Mouse (Mus musculus): ENCODE data around the gene Usp6nl. TPM values are rescaled to one million over a fixed set of nuclear protein-coding genes. Genes with fewer than 3 reads are reported as not detected.

Usp6nl gene
- polyA plus RNA-seq, 1 experiment from 2014 or later = 8.6 TPM

DNA sequence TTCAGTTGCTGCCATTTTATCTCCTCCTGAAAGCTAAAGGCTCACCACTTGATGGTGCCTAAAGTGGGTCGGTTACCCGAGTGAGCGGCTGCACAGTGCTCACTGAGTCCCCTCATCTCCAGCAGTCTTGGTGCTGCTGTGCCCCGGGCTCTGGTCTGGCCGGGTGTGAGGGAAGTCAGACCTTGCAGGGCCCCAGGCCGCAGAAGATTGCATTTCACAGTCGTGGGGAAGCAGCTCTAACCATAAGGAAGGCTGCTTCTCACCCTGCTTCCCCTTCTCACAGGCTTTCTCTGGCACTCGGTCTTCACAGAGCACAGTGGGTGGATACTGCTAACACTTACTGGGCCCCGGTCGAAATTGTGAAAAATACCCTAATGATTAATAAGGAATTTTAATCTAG is 119.8 kb downstream of the Usp6nl start:
- 89% methylated on average over 10 of the region's 10 CpGs for WGBS
- Histone ChIP-seq H3K9me3 (no peaks in the 10 kb centered on the region), H3K27me3 (no peaks in the 10 kb centered on the region), H3K4me3 (replicated peaks) (no peak overlapping the region), H3K36me3 (peaks cover 38% of the 10 kb centered on the region), H3K27ac (no peak overlapping the region), H3K4me2 (replicated peaks) (no peak overlapping the region), H3K9ac (replicated peaks) (no peak overlapping the region), H3K4me1 (replicated peaks) (peaks cover 8% of the 10 kb centered on the region)
- ATAC-seq = no peak

DNA sequence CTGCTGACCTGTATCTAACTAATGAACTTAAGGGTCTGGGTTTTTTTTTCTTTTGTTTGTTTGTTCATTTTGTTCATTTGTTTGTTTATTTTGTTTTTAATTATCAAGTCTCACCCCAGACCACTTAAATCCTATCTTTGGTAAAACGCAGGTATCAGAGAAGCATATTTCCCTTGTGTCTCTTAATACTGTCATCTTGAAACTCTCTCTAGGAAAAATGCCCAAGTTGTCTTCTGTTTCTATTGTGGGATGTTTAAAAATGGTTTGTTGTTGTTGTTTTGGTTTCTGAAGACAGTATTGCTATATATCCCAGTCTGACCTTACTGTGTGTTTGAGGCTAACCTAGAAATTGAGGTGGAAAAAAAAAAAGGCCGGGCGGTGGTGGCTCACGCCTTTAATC is 121.5 kb downstream of the Usp6nl start:
- no peaks in the 10 kb centered on the region for H3K9me3 ChIP-seq
- no peak overlapping the region for H3K4me2 ChIP-seq (replicated peaks)
- peaks cover 8% of the 10 kb centered on the region for H3K4me1 ChIP-seq (replicated peaks)
- H3K27me3 ChIP-seq = no peaks in the 10 kb centered on the region
- no peak for ATAC-seq
- no peak overlapping the region for H3K27ac ChIP-seq
- 96% methylated on average over 4 of the region's 4 CpGs for WGBS
- H3K4me3 ChIP-seq (replicated peaks) = no peak overlapping the region
- H3K9ac ChIP-seq (replicated peaks) = no peak overlapping the region
- H3K36me3 ChIP-seq = peaks cover 35% of the 10 kb centered on the region

DNA sequence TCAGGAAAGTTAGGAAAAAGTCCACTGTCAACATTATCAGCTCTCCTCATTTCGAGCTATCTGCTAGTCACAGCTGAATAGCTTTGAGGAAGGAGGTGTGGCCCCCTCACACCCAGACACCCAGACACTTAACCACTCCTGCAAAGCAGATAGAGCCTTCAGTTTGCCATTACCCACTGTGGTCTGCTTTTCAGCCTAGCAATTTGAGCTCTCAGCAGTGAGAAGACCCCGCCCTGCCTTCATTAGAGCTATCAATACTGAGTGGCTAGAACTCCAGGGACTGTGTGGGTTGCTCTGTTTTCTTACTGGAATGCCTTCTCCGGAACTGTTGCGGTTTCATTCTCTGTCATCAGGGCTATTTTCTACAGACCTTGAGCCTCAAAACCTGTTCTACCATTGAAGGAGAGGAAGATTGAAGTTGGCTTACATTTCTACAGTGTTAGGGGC is 122.3 kb downstream of the Usp6nl start:
- ATAC-seq = no peak
- Histone ChIP-seq H3K27me3 (no peaks in the 10 kb centered on the region), H3K27ac (no peak overlapping the region), H3K4me1 (replicated peaks) (peaks cover 9% of the 10 kb centered on the region), H3K4me3 (replicated peaks) (no peak overlapping the region), H3K9ac (replicated peaks) (no peak overlapping the region), H3K4me2 (replicated peaks) (no peak overlapping the region), H3K9me3 (no peaks in the 10 kb centered on the region), H3K36me3 (peaks cover 35% of the 10 kb centered on the region)
- 92% methylated on average over 4 of the region's 4 CpGs for WGBS

DNA sequence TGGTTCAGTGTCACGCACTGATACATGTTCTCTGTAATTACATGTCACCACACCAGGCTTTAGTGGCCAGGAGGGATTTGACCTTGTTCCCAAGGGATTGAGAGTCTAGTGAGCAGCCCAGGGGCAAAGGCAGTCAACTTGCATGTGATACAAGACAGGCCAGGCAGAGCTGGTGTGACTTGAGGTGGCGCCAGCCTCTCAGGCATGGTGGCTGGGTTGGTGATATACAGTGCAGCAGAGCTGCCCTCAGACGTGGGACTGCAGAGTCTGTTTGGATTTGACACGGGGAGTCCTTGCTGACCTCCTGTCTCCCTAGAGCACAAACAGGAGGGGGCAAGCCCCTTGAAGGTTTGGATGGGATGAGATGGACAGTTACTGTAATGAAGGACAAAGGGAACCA is 123.4 kb downstream of the Usp6nl start:
- Histone ChIP-seq H3K36me3 (peaks cover 25% of the 10 kb centered on the region), H3K4me2 (replicated peaks) (no peak overlapping the region), H3K9ac (replicated peaks) (no peak overlapping the region), H3K27ac (no peak overlapping the region), H3K4me3 (replicated peaks) (no peak overlapping the region), H3K4me1 (replicated peaks) (peaks cover 20% of the 10 kb centered on the region), H3K9me3 (no peaks in the 10 kb centered on the region), H3K27me3 (no peaks in the 10 kb centered on the region)
- peak; percentile 51; the same call in 1 of the 2 replicates for ATAC-seq
- 84% methylated on average over 4 of the region's 4 CpGs for WGBS

DNA sequence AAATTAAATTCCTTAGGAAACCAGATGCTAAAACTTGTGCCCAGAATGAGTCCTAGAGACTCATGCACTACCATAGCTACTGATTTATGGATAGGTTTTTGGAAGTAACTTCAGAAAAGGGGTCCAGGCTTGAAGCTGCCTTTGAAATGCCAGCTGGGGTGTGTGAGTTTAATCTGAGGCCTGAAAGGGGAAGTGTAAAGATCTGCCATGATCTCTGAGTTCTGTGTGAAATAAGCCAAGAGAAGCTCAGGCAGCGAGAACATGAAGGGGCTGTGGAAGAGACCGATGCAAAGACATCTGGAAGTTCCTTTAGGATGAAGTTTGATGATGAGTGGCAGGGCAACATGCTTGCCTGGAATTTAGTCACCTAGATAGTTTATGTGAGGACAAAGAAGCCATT is 126.4 kb downstream of the Usp6nl start:
- Histone ChIP-seq H3K27me3 (no peaks in the 10 kb centered on the region), H3K9me3 (no peaks in the 10 kb centered on the region), H3K4me2 (replicated peaks) (no peak overlapping the region), H3K4me3 (replicated peaks) (no peak overlapping the region), H3K9ac (replicated peaks) (no peak overlapping the region), H3K27ac (no peak overlapping the region), H3K4me1 (replicated peaks) (peaks cover 21% of the 10 kb centered on the region), H3K36me3 (peaks cover 9% of the 10 kb centered on the region)
- ATAC-seq = no peak
- WGBS = 93% methylated on average over 2 of the region's 2 CpGs

DNA sequence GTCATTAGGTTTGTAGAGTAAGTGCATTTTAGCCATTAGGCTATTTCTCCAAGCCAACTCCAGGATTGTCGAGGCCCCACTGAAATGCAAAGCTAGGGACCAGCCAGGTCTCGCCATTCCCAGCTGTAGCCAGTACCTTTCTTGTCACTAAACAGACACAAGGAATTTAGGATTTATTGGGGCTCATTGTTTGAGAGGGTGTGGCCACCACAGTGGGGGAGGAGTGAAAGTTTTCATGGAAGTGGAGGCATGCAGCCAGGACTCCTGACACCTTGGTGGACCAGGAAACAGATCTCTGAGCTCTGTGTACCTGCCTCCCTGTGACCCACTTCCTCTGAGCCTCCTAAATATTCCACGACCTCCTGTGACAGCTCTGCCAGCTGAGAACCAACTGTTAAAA is 127.2 kb downstream of the Usp6nl start:
- H3K36me3 ChIP-seq = peaks cover 6% of the 10 kb centered on the region
- WGBS = 73% methylated on average over 3 of the region's 3 CpGs
- peak; percentile 12; the same call in 1 of the 2 replicates for ATAC-seq

DNA sequence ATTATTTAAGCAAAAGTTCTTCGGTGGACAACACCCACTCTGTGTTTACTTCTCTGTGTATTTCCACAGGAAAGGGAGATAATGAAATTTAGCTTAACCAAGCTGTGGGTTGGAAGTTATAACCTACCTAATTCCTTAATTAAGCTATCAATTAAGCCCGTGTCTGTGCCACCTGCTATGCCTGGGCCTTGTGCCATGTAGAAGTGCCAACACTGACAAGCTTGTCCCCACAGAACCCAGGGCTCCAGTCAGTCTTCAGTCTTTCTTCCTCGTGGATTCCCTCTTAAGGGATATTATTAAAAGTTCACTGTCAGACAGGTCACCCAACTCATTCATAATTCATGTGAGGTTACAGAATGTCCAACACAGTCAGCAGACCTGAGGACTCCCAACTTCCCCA is 128.1 kb downstream of the Usp6nl start:
- Histone ChIP-seq H3K9ac (replicated peaks) (no peak overlapping the region), H3K4me2 (replicated peaks) (no peak overlapping the region), H3K4me1 (replicated peaks) (peaks cover 21% of the 10 kb centered on the region), H3K27me3 (no peaks in the 10 kb centered on the region), H3K9me3 (no peaks in the 10 kb centered on the region), H3K27ac (no peak overlapping the region), H3K4me3 (replicated peaks) (no peak overlapping the region), H3K36me3 (peaks cover 3% of the 10 kb centered on the region; the same call in 1 of the 2 replicates)
- 67% methylated on average over 3 of the region's 3 CpGs for WGBS
- ATAC-seq = no peak

More for the DNA sequence above, 127.2 kb downstream of the Usp6nl start:
- no peak overlapping the region for H3K4me3 ChIP-seq (replicated peaks)
- H3K9ac ChIP-seq (replicated peaks) = no peak overlapping the region
- H3K9me3 ChIP-seq = no peaks in the 10 kb centered on the region
- no peaks in the 10 kb centered on the region for H3K27me3 ChIP-seq
- H3K27ac ChIP-seq = no peak overlapping the region
- peaks cover 21% of the 10 kb centered on the region for H3K4me1 ChIP-seq (replicated peaks)
- no peak overlapping the region for H3K4me2 ChIP-seq (replicated peaks)

DNA sequence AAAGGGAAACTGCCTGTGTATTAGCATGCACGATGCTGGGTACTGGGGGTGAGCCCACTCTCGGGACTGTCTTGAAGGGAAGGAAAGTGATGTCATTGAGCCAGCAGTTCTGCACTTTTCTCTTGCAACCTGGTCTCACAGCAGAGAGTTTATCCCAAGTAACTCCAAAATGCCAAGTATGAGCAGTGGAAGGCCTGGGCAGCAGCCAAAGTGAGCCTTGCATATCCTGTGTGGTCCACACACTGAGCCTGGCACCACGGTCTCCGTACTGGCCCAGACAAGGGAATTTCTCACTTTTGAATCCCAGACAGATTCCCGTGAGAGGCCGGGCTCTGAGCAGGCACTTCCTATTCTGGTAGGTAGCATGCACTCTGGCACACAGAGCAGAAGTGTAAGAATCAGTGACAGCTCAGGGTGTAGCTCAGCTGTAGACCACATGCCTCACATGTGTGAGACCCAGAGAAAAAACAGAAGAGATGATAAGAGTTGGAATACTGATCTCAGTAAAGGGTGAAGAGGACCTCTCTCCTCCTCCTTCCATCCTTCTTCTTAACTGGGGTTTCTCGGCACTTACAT is 132.6 kb downstream of the Usp6nl start:
- H3K4me3 ChIP-seq (replicated peaks) = no peak overlapping the region
- no peaks in the 10 kb centered on the region for H3K9me3 ChIP-seq
- ATAC-seq = no peak
- WGBS = 75% methylated on average over 7 of the region's 7 CpGs
- H3K27ac ChIP-seq = 0 out of 2 replicates have a peak overlapping the region, but pooled peaks have one; percentile 21
- H3K27me3 ChIP-seq = no peaks in the 10 kb centered on the region
- no peak overlapping the region for H3K9ac ChIP-seq (replicated peaks)
- peaks cover 9% of the 10 kb centered on the region; the same call in 1 of the 2 replicates for H3K4me1 ChIP-seq (replicated peaks)
- no peak overlapping the region for H3K4me2 ChIP-seq (replicated peaks)
- no peaks in the 10 kb centered on the region for H3K36me3 ChIP-seq

DNA sequence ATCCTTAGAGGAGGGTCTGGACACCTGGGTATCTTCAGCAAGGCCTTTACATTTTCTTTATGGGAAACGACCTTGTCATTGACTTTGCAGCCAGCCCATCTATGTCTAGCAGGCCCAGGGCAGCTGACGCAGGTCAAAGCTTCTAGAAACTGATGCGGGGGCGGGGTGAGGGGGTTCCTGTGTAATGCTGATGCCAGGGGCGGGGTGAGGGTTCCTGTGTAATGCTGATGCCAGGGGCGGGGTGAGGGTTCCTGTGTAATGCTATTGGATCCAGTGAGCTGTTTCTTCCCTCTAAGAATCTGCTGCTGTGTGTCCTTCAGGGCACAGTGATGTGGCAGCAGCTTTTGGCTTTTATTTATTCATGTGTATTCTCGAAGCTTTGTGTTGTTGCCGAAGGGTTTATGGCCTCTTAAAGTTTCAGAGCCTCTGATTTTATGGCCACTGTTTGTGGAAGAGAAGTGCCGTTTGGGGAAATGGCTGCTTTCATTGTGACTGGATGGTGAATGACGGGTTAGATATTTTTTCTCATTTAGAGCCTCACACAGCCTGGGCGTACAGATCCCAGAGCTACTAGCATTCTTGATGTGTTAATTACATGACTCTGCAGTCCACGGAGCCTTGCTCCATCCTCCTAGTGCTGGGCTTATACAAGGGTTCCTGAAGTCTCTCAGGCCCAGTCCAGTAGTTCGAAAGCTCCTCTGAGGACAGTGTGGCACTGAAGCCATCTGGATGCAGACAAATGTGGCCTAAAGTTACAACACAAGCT is 137.0 kb downstream of the Usp6nl start:
- no peak overlapping the region for H3K27ac ChIP-seq
- ATAC-seq = no peak

DNA sequence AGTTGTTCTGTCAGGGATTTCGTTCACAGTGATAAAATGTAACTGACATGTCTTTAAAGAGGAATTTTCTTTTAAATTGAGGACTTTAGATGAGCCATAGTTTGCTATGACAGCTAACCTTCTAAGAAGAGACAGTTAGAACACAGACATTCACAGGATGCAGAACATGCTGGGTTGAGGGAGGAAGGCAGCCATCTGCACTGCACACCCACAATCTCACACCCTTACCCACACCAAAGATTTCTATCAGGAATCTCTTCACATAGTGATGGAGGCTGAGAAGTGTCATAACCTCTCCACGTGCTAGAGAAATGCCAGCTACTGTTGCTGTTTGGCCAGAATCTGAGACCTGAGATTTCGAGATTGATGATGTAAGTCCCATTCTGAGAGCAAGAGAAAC is 139.8 kb downstream of the Usp6nl start:
- H3K4me2 ChIP-seq (replicated peaks) = no peak overlapping the region
- WGBS = 91% methylated on average over 3 of the region's 3 CpGs
- no peaks in the 10 kb centered on the region for H3K27me3 ChIP-seq
- H3K36me3 ChIP-seq = no peaks in the 10 kb centered on the region
- no peak for ATAC-seq
- no peak overlapping the region for H3K4me3 ChIP-seq (replicated peaks)
- peaks cover 5% of the 10 kb centered on the region; the same call in 1 of the 2 replicates for H3K4me1 ChIP-seq (replicated peaks)
- no peak overlapping the region for H3K9ac ChIP-seq (replicated peaks)
- no peak overlapping the region for H3K27ac ChIP-seq
- 0 out of 2 replicates have a peak, but pooled peaks cover 6% of the 10 kb centered on the region for H3K9me3 ChIP-seq

More for the DNA sequence above, 137.0 kb downstream of the Usp6nl start:
- H3K9ac ChIP-seq (replicated peaks) = no peak overlapping the region
- 0 out of 2 replicates have a peak, but pooled peaks cover 6% of the 10 kb centered on the region for H3K9me3 ChIP-seq
- no peaks in the 10 kb centered on the region for H3K36me3 ChIP-seq
- no peak overlapping the region for H3K4me2 ChIP-seq (replicated peaks)
- 64% methylated on average over 13 of the region's 13 CpGs for WGBS
- peaks cover 3% of the 10 kb centered on the region; the same call in 1 of the 2 replicates for H3K4me1 ChIP-seq (replicated peaks)
- no peaks in the 10 kb centered on the region for H3K27me3 ChIP-seq
- no peak overlapping the region for H3K4me3 ChIP-seq (replicated peaks)

DNA sequence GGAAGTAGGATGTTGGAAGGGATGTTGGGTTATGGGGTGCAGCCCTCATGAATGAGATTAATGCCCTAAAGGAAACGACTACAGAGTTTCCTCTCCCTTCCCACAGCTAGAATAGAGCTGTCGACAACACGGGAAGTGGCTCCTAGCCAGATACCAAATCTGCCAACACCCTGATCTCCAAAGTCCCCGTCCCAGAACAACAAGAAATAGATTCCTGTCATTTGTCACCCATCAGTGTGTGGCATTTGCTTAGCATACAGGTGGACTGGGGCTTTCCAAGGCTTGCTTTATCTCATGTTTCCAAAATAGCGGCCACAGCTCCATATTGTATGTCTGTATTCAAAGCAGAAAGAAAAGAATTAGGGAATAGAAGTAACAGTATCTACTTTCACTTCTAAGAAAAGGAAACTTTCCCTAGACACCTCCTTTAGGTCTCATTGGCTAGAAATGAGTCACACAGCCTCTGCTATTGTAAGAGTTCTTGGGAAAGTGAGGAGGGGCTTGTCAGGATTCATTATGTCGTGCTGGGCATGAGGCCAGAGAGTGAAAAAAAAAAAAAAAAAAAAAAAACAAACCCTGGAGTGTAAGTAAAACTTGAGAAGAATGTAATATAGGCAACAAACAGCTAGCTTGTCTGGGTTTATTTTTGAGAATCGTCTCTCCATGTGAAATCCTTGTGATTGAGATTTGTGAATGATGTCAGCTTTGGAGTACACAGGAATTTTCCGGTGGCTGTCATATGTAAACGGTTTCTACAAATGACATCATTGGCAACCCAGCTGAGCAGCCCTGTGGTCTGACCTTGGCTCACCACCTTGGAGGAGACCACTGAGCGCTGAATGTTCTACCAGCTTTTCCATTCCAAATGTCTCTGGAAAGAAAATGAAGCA is 141.6 kb downstream of the Usp6nl start:
- Histone ChIP-seq H3K4me1 (replicated peaks) (peaks cover 5% of the 10 kb centered on the region; the same call in 1 of the 2 replicates), H3K9ac (replicated peaks) (no peak overlapping the region), H3K36me3 (no peaks in the 10 kb centered on the region), H3K27me3 (no peaks in the 10 kb centered on the region), H3K9me3 (0 out of 2 replicates have a peak, but pooled peaks cover 6% of the 10 kb centered on the region), H3K27ac (peak overlapping the region; percentile 64), H3K4me2 (replicated peaks) (no peak overlapping the region), H3K4me3 (replicated peaks) (no peak overlapping the region)
- WGBS = 37% methylated on average over 10 of the region's 10 CpGs
- ATAC-seq = peak; percentile 85
